Mouse (Mus musculus): ENCODE measurements around the gene Krt86. TPM values are rescaled to one million over a fixed set of nuclear protein-coding genes. Genes with fewer than 3 reads are reported as not detected.
"Not testable (repeated sequence)": the region's sequence is repeated elsewhere in the genome, so short reads cannot be mapped to it uniquely, and the experiment has no call there.

Krt86 gene
- polyA plus RNA-seq, 1 experiment from 2014 or later: not detected

- Histone ChIP-seq H3K9me3 (no peaks in the 10 kb centered on the region), H3K4me3 (no peak overlapping the region), H3K36me3 (no peaks in the 10 kb centered on the region), H3K4me1 (peaks cover 10% of the 10 kb centered on the region), H3K27me3 (ENCODE audit: insufficient read depth, poor library complexity, severe bottlenecking) (peaks cover 8% of the 10 kb centered on the region; the same call in 1 of the 2 replicates), H3K27ac (no peak overlapping the region)
- WGBS: 51% methylated on average over 2 of the region's 2 CpGs
- DNase-seq (ENCODE audit: low spot score): no peak
These were observed 23.9 kb downstream of the Krt86 start for GRCm38 (mm10) chr15:101497181-101497580.

GRCm38 (mm10) chr15:101506896-101507758 lies 33.8 kb downstream of the Krt86 start:
- no peaks in the 10 kb centered on the region for H3K9me3 ChIP-seq
- H3K27ac ChIP-seq: no peak overlapping the region
- 47% methylated on average over 14 of the region's 14 CpGs for WGBS

DNA sequence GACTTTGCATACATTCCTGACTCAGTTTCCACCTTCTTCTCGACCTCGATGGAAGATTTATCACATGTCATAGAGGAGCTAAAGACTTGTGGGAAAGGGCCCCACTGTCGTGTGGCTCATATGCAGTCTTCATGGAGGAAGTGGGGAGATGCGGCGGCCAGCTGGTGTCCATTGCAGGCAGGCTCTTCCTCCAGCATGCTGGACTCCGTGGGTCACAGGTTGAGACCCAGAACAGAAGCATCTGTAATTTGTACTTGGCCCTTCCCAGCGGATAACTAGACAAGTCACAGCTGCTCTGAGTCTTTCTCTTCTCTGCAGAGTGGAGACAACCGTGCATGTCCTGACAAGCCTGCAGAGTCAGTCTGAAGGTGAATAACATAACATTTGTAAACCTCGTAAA lies 35.0 kb downstream of the Krt86 start:
- 80% methylated on average over 9 of the region's 9 CpGs for WGBS
- peaks cover 9% of the 10 kb centered on the region for H3K4me1 ChIP-seq
- no peak for DNase-seq (ENCODE audit: low spot score)
- no peak overlapping the region for H3K27ac ChIP-seq
- no peak overlapping the region for H3K4me3 ChIP-seq
- no peaks in the 10 kb centered on the region for H3K36me3 ChIP-seq
- H3K27me3 ChIP-seq (ENCODE audit: insufficient read depth, poor library complexity, severe bottlenecking): 0 out of 2 replicates have a peak, but pooled peaks cover 4% of the 10 kb centered on the region
- H3K9me3 ChIP-seq: no peaks in the 10 kb centered on the region

More at GRCm38 (mm10) chr15:101506896-101507758, 33.8 kb downstream of the Krt86 start:
- H3K36me3 ChIP-seq: no peaks in the 10 kb centered on the region
- peaks cover 9% of the 10 kb centered on the region for H3K4me1 ChIP-seq
- DNase-seq (ENCODE audit: low spot score): no peak
- H3K27me3 ChIP-seq (ENCODE audit: insufficient read depth, poor library complexity, severe bottlenecking): peaks cover 14% of the 10 kb centered on the region; the same call in 1 of the 2 replicates
- no peak overlapping the region for H3K4me3 ChIP-seq

- not testable (repeated sequence) for H3K36me3 ChIP-seq; DNase-seq (ENCODE audit: low spot score); H3K27ac ChIP-seq; H3K9me3 ChIP-seq; H3K4me1 ChIP-seq; H3K4me3 ChIP-seq
- WGBS: 71% methylated on average over 2 of the region's 2 CpGs
- H3K27me3 ChIP-seq (ENCODE audit: insufficient read depth, poor library complexity, severe bottlenecking): peaks cover 29% of the 10 kb centered on the region
These were observed 43.9 kb downstream of the Krt86 start, which contains the start of gene Gm49425 for GRCm38 (mm10) chr15:101517161-101517560. TSS of gene Gm49425 (minus strand) at chr15:101517261.

DNA sequence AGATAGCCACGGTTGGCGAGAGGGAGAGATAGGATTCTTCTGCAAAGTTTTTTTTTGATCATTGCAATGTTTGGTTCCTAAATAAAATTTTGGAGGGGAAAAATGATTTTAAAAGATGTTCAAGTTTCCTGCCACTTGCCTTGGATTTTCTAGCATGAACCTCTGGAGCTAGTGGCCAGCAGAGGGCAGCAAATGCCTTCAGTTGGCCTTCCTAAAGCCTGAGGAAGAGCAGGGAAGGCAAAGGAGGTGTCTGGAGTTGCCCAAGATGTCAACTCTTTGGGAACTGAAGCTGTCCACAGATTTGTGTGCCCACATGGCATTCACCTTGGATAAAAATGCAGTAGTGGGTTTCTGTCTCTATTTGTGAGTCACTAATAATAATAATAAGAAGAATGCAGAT lies 46.5 kb downstream of the Krt86 start:
- no peak overlapping the region for H3K4me3 ChIP-seq
- no peak overlapping the region for H3K27ac ChIP-seq
- no peaks in the 10 kb centered on the region for H3K9me3 ChIP-seq
- 13% methylated on average over 2 of the region's 2 CpGs for WGBS
- H3K36me3 ChIP-seq: no peaks in the 10 kb centered on the region
- peaks cover 38% of the 10 kb centered on the region for H3K27me3 ChIP-seq (ENCODE audit: insufficient read depth, poor library complexity, severe bottlenecking)
- H3K4me1 ChIP-seq: no peaks in the 10 kb centered on the region
- no peak for DNase-seq (ENCODE audit: low spot score)

GRCm38 (mm10) chr15:101522556-101523232 lies 49.4 kb downstream of the Krt86 start:
- no peaks in the 10 kb centered on the region for H3K9me3 ChIP-seq
- H3K27ac ChIP-seq: no peak overlapping the region
- DNase-seq (ENCODE audit: low spot score): no peak
- no peaks in the 10 kb centered on the region for H3K4me1 ChIP-seq
- peaks cover 65% of the 10 kb centered on the region for H3K27me3 ChIP-seq (ENCODE audit: insufficient read depth, poor library complexity, severe bottlenecking)
- no peaks in the 10 kb centered on the region for H3K36me3 ChIP-seq
- 69% methylated on average over 4 of the region's 4 CpGs for WGBS
- no peak overlapping the region for H3K4me3 ChIP-seq

Other genes starting within 250 kb of the Krt86 start
- gene Grasp, start 249.3 kb upstream of the Krt86 start, polyA plus RNA-seq (2016; fragmentation: Nextera tagmentation; extraction: Ambion mirVana): 3.4 and 5.0 TPM in 2 replicates
- 8.0 and 13.0 TPM in 2 replicates for gene Nr4a1, start 219.2 kb upstream of the Krt86 start, polyA plus RNA-seq (2016; fragmentation: Nextera tagmentation; extraction: Ambion mirVana)
- 59.5 and 77.0 TPM in 2 replicates for gene Atg101, start 189.2 kb upstream of the Krt86 start, polyA plus RNA-seq (2016; fragmentation: Nextera tagmentation; extraction: Ambion mirVana)
- gene 6030408B16Rik, start 180.3 kb upstream of the Krt86 start, polyA plus RNA-seq (2016; fragmentation: Nextera tagmentation; extraction: Ambion mirVana): 0.49 and 1.8 TPM in 2 replicates
- gene Krt80, start 103.3 kb upstream of the Krt86 start, polyA plus RNA-seq (2016; fragmentation: Nextera tagmentation; extraction: Ambion mirVana): 0.80 and 1.7 TPM in 2 replicates
- 26.7 and 31.9 TPM in 2 replicates for gene Krt7, start 62.4 kb upstream of the Krt86 start, polyA plus RNA-seq (2016; fragmentation: Nextera tagmentation; extraction: Ambion mirVana)
- not detected in 2 replicates for gene Krt87, start 34.7 kb upstream of the Krt86 start, polyA plus RNA-seq (2016; fragmentation: Nextera tagmentation; extraction: Ambion mirVana)
- gene Krt88, start 25.7 kb upstream of the Krt86 start, polyA plus RNA-seq (2016; fragmentation: Nextera tagmentation; extraction: Ambion mirVana): not detected in 2 replicates
- gene Krt81, start 9.7 kb upstream of the Krt86 start, polyA plus RNA-seq (2016; fragmentation: Nextera tagmentation; extraction: Ambion mirVana): not detected in 2 replicates
- not detected in 2 replicates for gene Krt83, start 18.0 kb downstream of the Krt86 start, polyA plus RNA-seq (2016; fragmentation: Nextera tagmentation; extraction: Ambion mirVana)
- gene Gm49425, start 43.8 kb downstream of the Krt86 start, polyA plus RNA-seq (2016; fragmentation: Nextera tagmentation; extraction: Ambion mirVana): not detected in 2 replicates
- not detected in 2 replicates for gene Krt84, start 59.3 kb downstream of the Krt86 start, polyA plus RNA-seq (2016; fragmentation: Nextera tagmentation; extraction: Ambion mirVana)
- gene Krt82, start 77.2 kb downstream of the Krt86 start, polyA plus RNA-seq (2016; fragmentation: Nextera tagmentation; extraction: Ambion mirVana): not detected in 2 replicates
- 0.26 and 0.29 TPM in 2 replicates for gene Krt90, start 89.5 kb downstream of the Krt86 start, polyA plus RNA-seq (2016; fragmentation: Nextera tagmentation; extraction: Ambion mirVana)
- 0.10 TPM in 1 of 2 replicates, not detected in the other for gene Krt75, start 100.4 kb downstream of the Krt86 start, polyA plus RNA-seq (2016; fragmentation: Nextera tagmentation; extraction: Ambion mirVana)
- gene Gm5414, start 154.7 kb downstream of the Krt86 start, polyA plus RNA-seq (2016; fragmentation: Nextera tagmentation; extraction: Ambion mirVana): not detected in 2 replicates
- not detected in 2 replicates for gene Gm5478, start 173.9 kb downstream of the Krt86 start, polyA plus RNA-seq (2016; fragmentation: Nextera tagmentation; extraction: Ambion mirVana)
- gene Krt6b, start 206.8 kb downstream of the Krt86 start, polyA plus RNA-seq (2016; fragmentation: Nextera tagmentation; extraction: Ambion mirVana): not detected in 2 replicates
- gene Krt6a, start 220.8 kb downstream of the Krt86 start, polyA plus RNA-seq (2016; fragmentation: Nextera tagmentation; extraction: Ambion mirVana): 0.05 TPM in 1 of 2 replicates, not detected in the other
- 0.33 and 1.4 TPM in 2 replicates for gene Krt5, start 239.4 kb downstream of the Krt86 start, polyA plus RNA-seq (2016; fragmentation: Nextera tagmentation; extraction: Ambion mirVana)

All from heart, embryonic 10.5 days (tissue).